Mouse (Mus musculus) neural tube, embryonic 10.5 days (tissue): ENCODE results near the gene Trim44.

Experiments used
- DNase-seq: peaks from one replicate; pipeline ENCODE4 v3.0.0-alpha.2; 2017; ENCODE audit warnings: low spot score; ENCODE audit errors: extremely low spot score

The Trim44 gene

GRCm38 (mm10) chr2:102365983-102366545 lies 41.6 kb downstream of the Trim44 start:
- DNase-seq: no peak

- DNase-seq: no peak
Observed at GRCm38 (mm10) chr2:102364565-102365200, 42.9 kb downstream of the Trim44 start.

GRCm38 (mm10) chr2:102362896-102363530 lies 44.6 kb downstream of the Trim44 start:
- DNase-seq: no peak

GRCm38 (mm10) chr2:102362266-102362665 lies 45.4 kb downstream of the Trim44 start:
- DNase-seq: no peak

DNA sequence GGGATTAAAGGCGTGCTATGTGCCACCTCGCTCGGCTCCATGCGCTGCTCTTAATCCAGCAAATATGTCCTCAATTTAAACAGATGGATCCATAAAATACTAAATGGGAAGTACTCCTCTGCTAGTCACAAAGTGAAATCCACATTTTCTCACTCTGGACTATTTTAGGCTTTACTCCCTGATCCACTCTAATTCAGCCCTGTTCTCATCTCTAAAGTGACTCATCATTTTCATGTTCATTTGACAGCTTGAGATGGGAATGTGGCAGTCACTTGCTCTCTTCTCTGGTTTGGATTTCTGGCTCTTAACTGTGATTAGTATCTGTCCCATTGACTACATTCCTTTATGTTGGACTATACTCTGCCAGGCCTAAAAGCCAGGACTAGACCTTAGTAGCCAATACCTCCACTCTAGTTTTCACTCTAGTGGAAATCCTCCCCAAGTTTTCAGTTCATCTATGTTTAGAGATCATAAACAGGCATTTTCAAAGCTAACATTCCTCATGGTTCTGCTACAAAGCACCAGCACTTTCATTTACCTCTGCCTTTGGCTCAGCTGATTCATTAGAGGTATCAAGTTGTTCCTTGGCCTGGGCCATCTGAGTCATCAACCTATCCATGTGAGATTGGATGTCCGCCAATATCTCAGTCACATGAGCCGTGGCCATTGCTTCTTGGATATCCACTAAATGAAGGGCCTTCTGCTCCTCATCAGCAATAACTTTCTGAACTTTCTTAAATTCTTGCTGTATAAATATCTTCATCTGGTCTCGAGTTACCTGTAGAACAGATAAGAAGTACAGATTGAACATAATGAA lies 50.5 kb downstream of the Trim44 start:
- no peak for DNase-seq

- no peak for DNase-seq
Observed at GRCm38 (mm10) chr2:102354076-102354475, 53.6 kb downstream of the Trim44 start.

- no peak for DNase-seq
Observed at GRCm38 (mm10) chr2:102341429-102341828, 66.2 kb downstream of the Trim44 start.

DNA sequence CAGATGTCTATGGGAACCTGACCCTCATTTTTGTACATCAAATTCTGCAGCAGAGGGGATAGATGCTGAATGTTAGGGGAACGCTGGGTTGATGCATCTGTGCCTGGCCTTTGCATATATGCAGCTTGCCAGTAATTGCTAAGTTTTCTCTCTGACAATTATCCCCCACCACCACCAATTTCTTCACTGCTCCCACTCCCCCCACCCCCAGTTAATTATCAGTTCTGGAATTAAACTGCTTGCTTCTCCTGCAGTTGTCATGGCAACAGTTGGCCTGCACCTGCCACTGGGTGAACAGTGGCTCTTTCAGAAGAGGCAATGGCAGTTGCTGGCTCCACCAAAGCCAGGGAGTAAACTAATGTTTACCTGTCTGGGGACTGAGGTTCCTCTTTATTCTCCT lies 70.8 kb downstream of the Trim44 start:
- no peak for DNase-seq

DNA sequence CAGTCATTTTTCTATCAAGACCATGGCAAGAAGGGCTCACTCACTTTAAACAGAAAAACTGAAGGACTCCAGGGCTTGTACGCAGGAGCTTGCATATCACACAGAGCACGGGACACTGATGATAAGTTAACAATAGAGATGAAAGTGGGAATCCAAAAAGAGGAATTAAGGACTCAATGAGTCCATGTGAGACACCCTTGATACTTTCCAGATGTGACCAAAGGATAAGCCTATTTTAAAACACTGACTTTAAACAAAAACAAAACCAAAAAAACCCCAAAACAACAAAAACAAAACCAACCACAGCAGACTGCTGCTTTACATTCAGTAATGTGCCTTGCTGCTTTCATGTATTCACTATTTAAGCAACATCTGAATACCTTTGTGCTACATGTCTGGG lies 75.7 kb downstream of the Trim44 start:
- DNase-seq: no peak

- DNase-seq: no peak
Observed at GRCm38 (mm10) chr2:102331092-102331491, 76.5 kb downstream of the Trim44 start.

DNA sequence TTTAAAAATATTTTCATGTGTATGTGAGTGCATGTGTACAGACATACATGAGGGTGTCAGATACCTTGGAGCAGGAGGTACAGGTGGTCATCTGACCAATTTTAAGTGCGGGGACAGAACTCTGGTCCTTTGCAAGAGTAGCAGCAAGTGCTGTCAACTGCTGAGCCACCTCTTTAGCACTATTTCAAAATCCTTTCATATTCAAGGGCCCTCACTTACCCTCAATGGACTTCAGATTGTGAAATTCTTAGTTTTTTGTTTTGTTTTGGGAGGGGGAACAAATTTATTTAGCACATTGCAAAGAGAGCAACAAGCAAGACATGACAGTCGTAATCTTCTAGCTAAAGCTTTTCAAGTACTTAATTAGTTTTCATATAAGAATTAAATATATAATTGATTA lies 81.7 kb downstream of the Trim44 start:
- DNase-seq: no peak

- DNase-seq: no peak
Observed at GRCm38 (mm10) chr2:102324336-102324735, 83.3 kb downstream of the Trim44 start.

DNA sequence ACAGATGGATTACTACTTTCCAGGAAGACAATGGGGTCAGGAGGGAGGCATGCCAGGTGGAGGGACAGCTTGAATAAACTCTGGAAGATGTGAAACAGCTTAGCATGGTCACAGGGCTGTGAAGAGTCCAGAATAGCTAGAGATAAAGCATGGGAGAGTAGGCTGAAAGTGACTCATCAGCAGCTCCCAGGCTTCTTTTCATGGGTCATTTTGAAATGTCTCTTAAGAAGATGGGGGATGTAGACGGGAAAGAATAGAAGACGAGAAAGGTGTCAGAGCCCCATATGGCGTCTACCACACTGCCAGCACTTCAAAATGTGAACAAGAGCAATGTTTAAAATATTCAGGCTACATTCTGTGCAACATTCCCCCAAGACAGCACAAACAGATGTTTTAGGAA lies 91.1 kb downstream of the Trim44 start:
- no peak for DNase-seq

GRCm38 (mm10) chr2:102315153-102315552 lies 92.5 kb downstream of the Trim44 start:
- DNase-seq: no peak

DNA sequence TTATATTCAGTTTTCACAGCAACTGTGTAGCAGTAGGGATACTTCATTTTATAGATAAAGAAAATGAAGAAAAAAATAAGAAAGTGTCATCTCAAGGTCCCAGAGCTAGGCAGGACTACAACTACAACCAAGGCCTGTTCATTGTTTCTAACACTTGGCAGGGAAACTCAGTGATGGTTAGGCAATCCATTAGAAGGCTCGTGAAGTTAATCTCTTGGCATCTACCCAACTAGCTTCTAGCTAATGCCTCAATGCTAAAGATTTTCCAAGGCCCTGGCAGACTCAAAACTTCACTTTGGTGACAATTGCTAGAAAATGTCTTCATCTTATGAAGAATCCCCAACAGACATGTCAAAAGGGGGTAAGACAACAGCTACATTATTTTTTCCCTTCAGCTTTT lies 93.0 kb downstream of the Trim44 start:
- DNase-seq: no peak

- no peak for DNase-seq
Observed at GRCm38 (mm10) chr2:102314068-102314467, 93.6 kb downstream of the Trim44 start.

- no peak for DNase-seq
Observed at GRCm38 (mm10) chr2:102312903-102313302, 94.7 kb downstream of the Trim44 start.

GRCm38 (mm10) chr2:102303274-102303673 lies 104.4 kb downstream of the Trim44 start:
- DNase-seq: no peak

DNA sequence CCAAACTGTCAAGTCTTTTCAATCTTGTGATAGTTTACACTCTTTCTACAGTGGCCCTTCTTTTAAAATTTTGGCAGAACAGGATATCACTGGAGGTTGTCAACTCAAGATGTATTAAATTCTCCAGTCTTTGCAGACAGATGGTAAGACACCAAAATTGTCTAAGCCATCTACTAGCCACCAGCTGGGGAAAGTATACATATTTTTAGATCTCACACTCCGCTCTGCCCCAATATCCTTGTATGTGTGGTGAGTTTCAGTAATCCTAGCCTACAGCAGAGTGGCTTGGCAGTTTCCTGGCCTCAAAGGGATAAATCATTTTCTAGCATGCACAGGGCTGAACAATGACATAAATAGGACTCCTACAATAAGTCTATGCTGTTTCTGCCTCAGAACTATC lies 105.1 kb downstream of the Trim44 start:
- no peak for DNase-seq

DNA sequence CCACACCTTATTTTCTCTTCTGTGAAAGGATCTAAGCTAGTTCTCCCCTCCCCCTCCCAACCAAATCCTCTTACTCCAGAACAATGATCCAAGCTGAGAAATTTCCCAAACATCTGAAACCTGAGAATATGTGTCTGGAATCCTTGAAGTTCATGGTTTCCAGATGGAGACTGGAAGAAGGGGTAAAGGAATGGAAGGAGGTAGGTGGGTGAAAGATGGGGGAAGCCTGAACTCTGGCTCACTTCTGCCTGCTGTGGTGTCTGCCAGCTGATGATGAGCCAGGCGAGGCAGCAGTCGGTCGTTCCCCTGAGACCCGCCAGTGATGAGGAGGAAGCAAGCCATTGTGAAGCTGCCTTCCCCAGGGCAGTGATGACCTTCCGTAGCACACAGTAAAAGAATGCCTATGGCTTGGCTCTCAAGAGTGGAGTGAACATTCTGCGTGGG lies 112.8 kb downstream of the Trim44 start:
- DNase-seq: peak; percentile 22

DNA sequence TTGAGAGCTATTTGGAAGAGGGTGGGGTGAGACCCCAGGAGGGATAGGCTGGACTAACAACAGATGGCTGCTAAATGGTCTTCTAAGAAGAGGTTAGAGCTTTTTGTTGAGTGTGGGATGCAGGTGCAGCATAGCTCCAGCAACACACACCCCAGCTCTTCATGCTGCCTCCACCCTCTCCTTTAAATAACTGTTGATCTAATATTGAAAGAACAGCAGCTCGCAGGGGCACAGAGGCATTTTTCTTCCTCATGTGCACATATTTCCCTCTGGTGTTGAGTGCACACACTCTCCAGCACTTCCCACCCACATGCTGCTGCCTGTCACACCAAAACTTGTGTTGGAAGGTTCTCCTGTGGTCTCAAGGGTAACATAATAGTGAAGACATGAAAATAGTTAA lies 114.4 kb downstream of the Trim44 start:
- DNase-seq: no peak

GRCm38 (mm10) chr2:102292051-102292450 lies 115.6 kb downstream of the Trim44 start:
- no peak for DNase-seq
